Mouse (Mus musculus) induced T-regulatory cell, adult 2 months (primary cell): ENCODE results near the gene Map9.
"Not testable (repeated sequence)": the region's sequence is repeated elsewhere in the genome, so short reads cannot be mapped to it uniquely, and the experiment has no call there.

Experiments
- DNase-seq: peaks from one replicate; pipeline ENCODE4 v3.0.0-alpha.2; 2012; ENCODE audit warnings: low read depth

The Map9 gene

GRCm38 (mm10) chr3:82357797-82358524 lies at the start of gene Map9:
TSS of gene Map9 (plus strand) at chr3:82358044.
- DNase-seq = peak; percentile 98

DNA sequence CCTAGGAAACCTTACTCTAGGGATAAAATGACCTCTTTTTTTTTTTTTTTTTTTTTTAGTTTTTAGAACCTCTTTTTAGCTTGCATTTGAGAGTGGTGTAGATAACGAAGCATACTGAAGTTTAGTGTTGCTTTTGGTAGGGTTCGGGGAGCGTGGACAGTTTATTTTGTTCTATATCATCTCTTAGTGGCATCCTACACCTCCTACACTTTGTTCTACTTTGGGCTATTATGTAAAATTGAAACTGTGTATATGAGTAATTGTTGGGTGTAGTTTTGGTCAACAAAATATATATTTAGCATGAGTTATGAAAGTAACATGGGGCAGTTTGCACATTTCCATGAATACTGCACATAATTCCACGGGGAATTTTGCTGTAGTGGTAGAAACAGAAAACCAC lies 42.1 kb upstream of the Map9 start:
- no peak for DNase-seq

DNA sequence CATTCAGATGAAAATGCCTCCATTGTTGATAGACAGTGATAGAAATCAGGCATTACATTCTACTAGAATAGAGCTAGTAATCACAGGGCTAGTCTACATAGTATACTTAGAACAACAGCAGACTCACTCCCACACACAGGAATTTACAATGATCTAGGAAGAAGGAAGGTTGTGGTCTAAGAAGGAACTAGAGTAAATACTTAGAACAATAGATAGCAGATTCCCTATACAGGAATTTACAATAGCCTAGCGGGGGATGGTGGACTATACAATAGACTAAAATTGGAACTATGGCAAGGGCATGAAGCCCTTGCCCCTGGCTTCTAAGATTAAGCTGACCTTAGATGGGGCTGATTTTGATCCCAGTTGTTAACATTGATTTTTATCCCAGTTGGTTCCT lies 31.1 kb upstream of the Map9 start:
- not testable (repeated sequence) for DNase-seq

DNA sequence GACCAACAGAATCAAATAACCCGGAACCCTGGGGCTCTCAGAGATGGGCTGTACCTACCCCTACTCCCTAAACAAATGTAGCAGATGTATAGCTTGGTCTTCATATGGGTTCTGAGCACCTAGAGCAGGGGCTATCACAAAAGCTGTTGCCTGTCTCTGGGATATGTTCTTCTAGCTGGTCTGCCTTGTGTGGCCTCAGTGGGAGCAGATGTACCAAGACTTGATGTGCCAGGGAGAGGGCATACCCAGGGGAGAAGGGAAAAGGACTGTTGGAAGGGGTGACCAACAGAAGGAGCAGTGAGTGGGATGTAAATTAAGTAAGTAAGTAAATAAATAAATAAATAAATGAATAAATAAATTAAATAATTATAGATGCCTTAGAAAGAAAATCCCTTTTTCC lies 25.8 kb upstream of the Map9 start:
- DNase-seq = no peak

GRCm38 (mm10) chr3:82332536-82332935 lies 25.3 kb upstream of the Map9 start:
- DNase-seq = no peak

DNA sequence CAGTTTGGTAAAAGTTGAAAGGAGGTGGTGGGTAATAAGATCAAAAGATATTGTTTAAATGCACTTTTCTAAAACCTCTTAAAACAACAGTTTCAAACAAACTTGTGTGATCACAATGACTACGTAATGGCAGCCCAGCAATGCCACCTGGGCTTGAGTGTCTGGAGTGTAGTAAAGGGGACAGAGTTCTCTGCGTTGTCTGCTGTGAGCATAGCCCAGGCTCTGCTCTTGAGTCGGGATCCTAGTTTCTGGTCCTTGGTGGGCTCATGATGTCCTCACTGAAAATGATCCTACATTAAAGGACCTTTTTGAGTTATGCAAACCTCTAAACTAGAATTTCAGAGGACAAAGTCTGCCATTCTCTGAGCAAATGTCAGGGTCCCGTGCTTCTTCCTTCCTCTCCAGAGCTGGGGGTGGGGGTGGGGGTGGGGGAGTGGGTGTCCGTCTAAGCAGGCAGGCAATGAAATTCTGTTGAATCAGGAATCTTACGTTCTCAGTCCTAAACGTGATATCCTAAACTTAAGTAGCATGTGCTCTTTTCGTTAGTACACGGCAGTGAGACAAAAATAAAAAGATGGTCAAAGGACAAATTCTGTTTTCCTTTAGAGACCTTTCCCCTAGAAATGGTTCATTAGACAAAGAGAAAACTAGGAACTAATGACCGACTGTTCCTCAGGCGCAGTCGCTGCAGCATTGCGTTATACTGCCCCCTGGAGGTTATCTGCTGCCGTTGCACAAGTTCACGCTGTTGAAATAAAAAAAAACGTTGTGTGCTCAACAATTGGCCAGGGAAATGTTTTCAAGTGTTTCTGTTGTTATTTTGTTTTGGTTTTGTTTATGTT lies 24.5 kb upstream of the Map9 start:
- DNase-seq = peak; percentile 66

DNA sequence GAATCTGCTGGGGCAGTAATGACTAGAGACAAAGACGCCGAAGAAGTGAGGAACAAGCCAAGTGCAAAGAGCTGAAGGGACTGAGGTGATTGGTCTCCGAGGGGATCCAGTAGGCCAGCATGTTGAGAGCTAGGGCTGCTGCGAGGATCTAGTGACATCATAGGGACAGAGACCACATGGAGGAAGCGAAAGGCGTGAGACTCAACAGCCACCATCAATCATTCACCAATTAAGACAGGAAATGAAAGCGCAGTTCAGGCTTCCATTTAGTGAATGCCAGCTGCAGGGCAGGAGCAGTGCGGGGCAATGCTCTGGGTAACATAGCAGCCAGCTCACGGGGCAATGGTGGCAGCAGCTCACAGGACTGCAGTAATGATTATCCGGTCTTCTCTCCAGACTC lies 17.7 kb upstream of the Map9 start:
- DNase-seq = no peak

DNA sequence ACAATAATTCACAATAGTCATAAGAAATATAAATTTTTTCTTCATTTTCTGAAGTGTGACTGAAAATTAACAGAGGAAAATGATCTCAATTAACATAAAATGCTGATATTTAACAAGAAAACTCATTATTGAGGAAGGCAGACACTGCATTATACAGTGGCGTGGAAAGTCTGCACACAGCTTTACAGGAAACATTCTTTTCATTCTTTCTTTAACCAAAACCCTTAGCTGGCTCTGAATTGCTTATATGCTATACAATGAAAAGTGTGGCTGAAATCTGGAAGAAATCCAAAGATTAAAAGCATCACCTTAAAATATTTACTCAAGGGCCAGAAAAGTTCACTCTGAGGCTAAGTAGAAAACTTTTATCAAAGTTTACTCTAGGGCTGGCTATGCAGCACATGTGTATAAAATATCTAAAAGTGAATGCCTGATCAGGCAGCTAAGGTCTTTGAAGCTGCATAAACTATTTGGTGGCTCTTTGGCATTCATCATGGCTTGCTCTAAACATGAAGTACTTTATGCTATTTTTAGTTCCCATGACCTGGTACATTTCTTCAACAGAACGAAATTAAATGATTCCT lies 9.5 kb upstream of the Map9 start:
- DNase-seq = no peak

DNA sequence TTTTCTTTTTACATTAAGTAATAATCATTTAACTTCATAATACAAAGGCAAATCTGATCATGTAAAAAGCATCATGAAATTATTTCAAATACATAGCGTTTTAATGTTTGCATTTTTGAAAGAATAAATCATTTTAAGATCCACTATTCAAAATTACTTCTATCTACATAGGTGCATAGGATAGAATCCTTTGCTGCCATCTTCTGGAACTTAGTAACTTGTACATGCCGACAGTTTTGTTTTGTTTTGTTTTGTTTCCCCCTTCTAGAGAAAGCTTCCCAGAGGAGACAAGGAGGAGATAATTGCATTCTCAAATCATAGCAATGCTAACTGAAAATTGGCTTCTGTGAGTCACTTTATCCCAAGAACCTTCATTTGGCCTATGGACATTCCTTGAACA lies 7.5 kb upstream of the Map9 start:
- DNase-seq = no peak

- DNase-seq = no peak
Measured at GRCm38 (mm10) chr3:82357340-82357739, 504 bp upstream of the Map9 start.

DNA sequence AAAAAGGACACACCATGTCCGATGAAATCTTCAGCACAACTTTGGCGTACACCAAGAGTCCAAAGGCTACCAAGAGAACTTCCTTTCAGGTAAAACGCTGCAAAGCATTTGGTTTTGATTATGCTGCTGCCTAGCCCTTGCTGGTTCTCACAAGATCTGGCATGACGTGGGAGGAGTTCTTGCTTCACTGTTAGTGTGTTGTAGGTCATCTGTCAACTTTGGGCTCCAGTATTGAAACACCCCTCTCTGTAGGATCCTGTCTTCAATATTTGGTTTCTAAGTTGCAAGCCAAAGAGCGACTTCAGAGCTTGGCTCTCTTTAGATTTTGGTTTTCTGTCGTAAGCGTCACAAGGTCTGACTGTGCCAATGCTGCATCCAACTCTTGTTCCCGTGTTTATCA lies 1.2 kb downstream of the Map9 start:
- peak; percentile 11 for DNase-seq

GRCm38 (mm10) chr3:82362452-82362851 lies 4.6 kb downstream of the Map9 start:
- peak; percentile 37 for DNase-seq

DNA sequence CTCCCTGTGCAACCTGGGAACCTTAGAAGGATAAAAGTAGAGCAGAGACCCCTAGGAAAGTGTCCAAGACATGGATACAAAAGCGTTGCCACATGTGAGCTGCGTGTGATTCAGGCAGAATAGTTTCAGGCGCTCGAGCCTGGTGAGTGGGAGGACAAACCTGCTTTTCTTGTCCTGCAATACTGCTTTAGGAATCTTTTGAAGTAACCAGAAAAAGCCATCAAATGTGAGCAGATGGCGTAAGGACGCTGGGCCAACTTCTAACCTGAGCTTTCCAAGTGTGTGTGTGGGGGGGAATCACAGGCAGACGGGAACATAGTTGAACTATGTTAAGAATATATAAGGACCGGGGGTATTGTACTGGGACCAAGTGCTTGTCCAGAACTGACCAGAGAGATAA lies 6.7 kb downstream of the Map9 start:
- no peak for DNase-seq

GRCm38 (mm10) chr3:82364988-82365387 lies 7.1 kb downstream of the Map9 start:
- DNase-seq = peak; percentile 65

DNA sequence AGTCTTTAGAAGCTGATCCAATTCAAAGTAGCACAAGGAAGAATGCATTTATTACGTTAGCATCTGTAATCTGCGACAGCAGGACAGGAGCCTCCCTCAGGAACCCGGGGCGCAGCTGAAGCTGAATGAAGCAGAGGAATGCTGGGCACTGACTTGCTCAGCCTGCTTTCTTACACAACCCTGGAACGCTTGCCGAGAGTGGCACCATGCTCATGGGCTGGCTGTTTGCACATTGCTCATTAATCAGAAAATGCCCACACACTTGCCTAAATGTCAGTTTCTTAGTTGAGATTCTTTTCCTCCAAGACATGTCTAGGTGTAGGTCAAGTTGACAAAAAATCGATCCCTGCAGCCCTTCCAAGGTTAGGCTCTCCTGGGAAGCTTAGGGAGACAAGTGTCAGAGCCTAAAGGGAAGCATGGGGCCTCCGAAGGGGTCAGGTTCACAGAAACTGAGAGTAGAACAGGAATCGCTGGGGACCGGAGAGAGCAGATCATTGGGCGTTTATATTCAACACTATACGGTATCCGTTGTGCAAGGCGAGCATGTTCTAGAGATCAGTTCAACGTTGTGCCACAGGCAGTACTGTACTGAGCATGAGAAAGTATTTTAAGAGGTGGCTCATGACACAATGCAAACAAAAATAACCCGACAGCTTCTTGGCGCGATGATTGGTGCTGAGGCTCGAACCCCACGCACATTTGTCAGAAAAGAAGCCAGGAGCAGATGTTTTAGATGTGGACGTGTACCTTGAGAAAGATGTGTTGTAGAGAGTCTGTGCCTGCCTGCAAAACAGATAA lies 11.4 kb downstream of the Map9 start:
- DNase-seq = no peak

- peak; percentile 14 for DNase-seq
Measured at GRCm38 (mm10) chr3:82370439-82371011, 12.7 kb downstream of the Map9 start.

- DNase-seq = no peak
Measured at GRCm38 (mm10) chr3:82376965-82377364, 19.1 kb downstream of the Map9 start.

DNA sequence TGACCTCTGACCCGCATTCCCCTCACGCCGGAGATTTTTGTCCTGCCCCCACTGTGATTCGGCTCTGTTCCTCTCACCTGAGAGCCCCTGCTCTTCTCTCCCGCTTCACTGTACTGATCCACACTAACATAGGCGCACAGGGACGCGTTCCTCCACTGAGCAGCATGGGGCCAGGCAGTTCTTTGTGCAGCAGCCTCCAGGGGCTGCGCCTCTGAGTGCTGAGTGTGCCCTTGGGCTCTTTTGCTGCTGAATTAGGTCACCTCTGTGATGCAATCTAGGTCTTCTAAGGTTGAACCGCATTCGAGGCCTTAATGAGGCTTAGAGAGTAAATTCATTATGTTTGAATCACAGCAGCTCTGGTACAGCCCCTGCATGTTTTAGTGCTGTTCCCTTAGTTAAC lies 24.5 kb downstream of the Map9 start:
- DNase-seq = no peak

GRCm38 (mm10) chr3:82385091-82385490 lies 27.2 kb downstream of the Map9 start:
- no peak for DNase-seq

GRCm38 (mm10) chr3:82405830-82406229 lies 48.0 kb downstream of the Map9 start:
- DNase-seq = no peak

- DNase-seq = no peak
Measured at GRCm38 (mm10) chr3:82406336-82406735, 48.5 kb downstream of the Map9 start.

- DNase-seq = no peak
Measured at GRCm38 (mm10) chr3:82407432-82407831, 49.6 kb downstream of the Map9 start.
